Mouse (Mus musculus) G1E (cell line): ENCODE results near the gene Nrcam. TPM values are rescaled to one million over a fixed set of nuclear protein-coding genes. Genes with fewer than 3 reads are reported as not detected.

Experiments used
- ATAC-seq: 2 replicates; pipeline ENCODE4 v1.8.0; 2016; ENCODE audit warnings: mild to moderate bottlenecking; ENCODE audit not compliant: insufficient number of reproducible peaks, poor library complexity, low FRiP score, severe bottlenecking; ENCODE audit errors: extremely low read depth
- DNase-seq: peaks from one replicate; pipeline ENCODE4 v3.0.0; 2012; ENCODE audit warnings: low spot score
- H3K27me3 ChIP-seq: 2 replicates; pipeline ENCODE4 v1.6.1; 2012; ENCODE audit warnings: mild to moderate bottlenecking, low read length, inconsistent platforms; ENCODE audit not compliant: insufficient read depth
- H3K36me3 ChIP-seq: replicated peaks from 2 replicates; pipeline ENCODE3; 2012; ENCODE audit warnings: mild to moderate bottlenecking, inconsistent platforms
- H3K4me1 ChIP-seq: 2 replicates; pipeline ENCODE4 v1.6.1; 2012; ENCODE audit warnings: low read depth, low read length, inconsistent platforms, mixed read lengths; ENCODE audit not compliant: insufficient read depth
- H3K4me3 ChIP-seq: 2 replicates; pipeline ENCODE4 v1.5.1; 2012; ENCODE audit warnings: low read depth, mild to moderate bottlenecking, inconsistent platforms, low read length, moderate library complexity, mixed read lengths
- H3K9me3 ChIP-seq: replicated peaks from 2 replicates; pipeline ENCODE4 v1.6.1; 2012; ENCODE audit warnings: inconsistent platforms
- CTCF ChIP-seq: IDR thresholded peaks from 2 replicates; pipeline ENCODE4 v1.5.1; 2012; ENCODE audit warnings: low read depth, low read length, inconsistent platforms, mixed read lengths
- GATA1 ChIP-seq: IDR thresholded peaks from 2 replicates; pipeline ENCODE4 v1.6.1; 2012; ENCODE audit warnings: borderline replicate concordance, low read length, inconsistent platforms, mixed read lengths
- GATA2 ChIP-seq: IDR thresholded peaks from 2 replicates; pipeline ENCODE4 v1.6.1; 2012; ENCODE audit warnings: low read depth, low read length, inconsistent platforms, borderline replicate concordance
- POLR2AphosphoS5 ChIP-seq: IDR thresholded peaks from 2 replicates; pipeline ENCODE4 v1.6.1; 2012; ENCODE audit warnings: low read depth, low read length, inconsistent platforms; ENCODE audit not compliant: insufficient replicate concordance
- TAL1 ChIP-seq: conservative IDR thresholded peaks from 2 replicates; pipeline ENCODE4 v1.6.1; 2012; ENCODE audit warnings: low read depth, low read length, inconsistent platforms, mixed read lengths
- polyA plus RNA-seq: library from polyadenylated mRNA; stranded (reverse); fragments of >175 nt; gene quantifications from 2 replicates; pipeline ENCODE4 v1.2.3, GENCODE M21; 2012
- total RNA-seq, 2 experiments: library from RNA; stranded (forward) in 1 of 2; stranded (reverse) in 1 of 2; fragments of 200-1000 nt in 1 of 2; fragments of >200 nt in 1 of 2; fragmentation: Nextera tagmentation in 1 of 2; gene quantifications; 2 replicates each; pipeline ENCODE4 v1.2.3; 2014 to 2017

Nrcam gene
- total and polyA plus RNA-seq, 3 experiments: 0.66 TPM; not detected in 2

DNA sequence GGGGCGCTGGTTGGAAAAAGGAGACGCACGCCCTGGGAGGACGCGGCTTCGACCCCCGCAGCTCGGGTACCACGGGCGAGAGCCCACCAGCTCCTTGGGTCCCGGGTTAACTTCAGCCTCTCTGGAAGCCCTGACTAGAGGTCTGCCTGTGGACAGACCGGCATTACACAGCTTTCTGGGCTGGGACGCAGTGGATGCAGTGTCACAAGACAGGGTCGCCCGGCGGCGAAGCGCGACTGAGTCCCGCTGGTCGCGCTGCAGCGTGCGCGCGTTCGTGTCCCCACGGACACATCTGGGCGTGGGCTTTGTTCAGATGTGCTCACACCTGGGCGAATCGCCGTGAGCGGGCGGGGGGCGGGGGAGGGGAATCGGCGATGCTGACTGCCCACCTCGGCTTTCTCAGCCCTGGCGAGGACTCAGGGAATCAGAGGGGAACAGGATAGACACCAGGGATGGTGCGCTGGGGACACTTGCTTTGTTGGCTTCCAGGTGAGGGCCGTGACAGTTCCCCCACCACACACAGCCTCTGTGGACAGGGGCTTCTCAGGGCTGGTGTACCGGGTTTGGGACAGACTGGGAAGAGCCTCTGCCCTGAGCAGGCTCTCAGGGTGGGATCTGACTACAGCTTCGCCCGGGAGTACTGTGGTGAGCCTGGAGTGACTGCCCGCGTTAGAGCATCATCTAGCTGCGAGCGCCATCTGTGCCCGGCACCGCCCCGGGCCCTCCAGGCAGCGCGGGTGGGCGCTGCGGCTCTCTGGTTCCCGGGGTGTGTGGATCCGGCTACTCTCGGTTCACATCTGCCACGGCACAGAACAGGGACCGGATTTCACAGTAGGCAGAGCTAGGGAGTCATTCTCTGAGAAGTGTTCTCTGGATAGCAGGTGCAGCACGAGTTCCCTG, 881 bp downstream of the Nrcam start:
- Histone ChIP-seq H3K27me3 (peaks cover 14% of the 10 kb centered on the region; the same call in 1 of the 2 replicates), H3K36me3 (no peaks in the 10 kb centered on the region), H3K4me3 (no peak overlapping the region; the same call in 1 of the 2 replicates), H3K9me3 (peaks cover 18% of the 10 kb centered on the region), H3K4me1 (no peaks in the 10 kb centered on the region)
- no peak for DNase-seq
- no peak for TF ChIP-seq GATA2
- no peak for TF ChIP-seq CTCF
- TF ChIP-seq TAL1: no peak
- no peak for TF ChIP-seq GATA1
- TF ChIP-seq POLR2AphosphoS5: no peak
- no peak for ATAC-seq

GRCm38 (mm10) chr12:44330216-44330719, 1.6 kb downstream of the Nrcam start:
- no peak for ATAC-seq
- H3K9me3 ChIP-seq: peaks cover 18% of the 10 kb centered on the region
- no peak for DNase-seq
- H3K4me1 ChIP-seq: no peaks in the 10 kb centered on the region
- H3K4me3 ChIP-seq: no peak overlapping the region
- H3K36me3 ChIP-seq: no peaks in the 10 kb centered on the region
- H3K27me3 ChIP-seq: peaks cover 14% of the 10 kb centered on the region; the same call in 1 of the 2 replicates
- TF ChIP-seq TAL1: no peak
- no peak for TF ChIP-seq GATA2
- TF ChIP-seq GATA1: no peak
- TF ChIP-seq CTCF: no peak
- no peak for TF ChIP-seq POLR2AphosphoS5

- no peaks in the 10 kb centered on the region; the same call in 1 of the 2 replicates for H3K27me3 ChIP-seq
- H3K4me1 ChIP-seq: no peaks in the 10 kb centered on the region
- no peaks in the 10 kb centered on the region for H3K36me3 ChIP-seq
- H3K9me3 ChIP-seq: no peaks in the 10 kb centered on the region
- no peak for TF ChIP-seq POLR2AphosphoS5
- no peak for TF ChIP-seq CTCF
- TF ChIP-seq GATA1: no peak
- TF ChIP-seq TAL1: no peak
- no peak for TF ChIP-seq GATA2
- DNase-seq (no peak), ATAC-seq (no peak)
- no peak overlapping the region for H3K4me3 ChIP-seq
These were observed 8.5 kb downstream of the Nrcam start for GRCm38 (mm10) chr12:44337136-44337640.

DNA sequence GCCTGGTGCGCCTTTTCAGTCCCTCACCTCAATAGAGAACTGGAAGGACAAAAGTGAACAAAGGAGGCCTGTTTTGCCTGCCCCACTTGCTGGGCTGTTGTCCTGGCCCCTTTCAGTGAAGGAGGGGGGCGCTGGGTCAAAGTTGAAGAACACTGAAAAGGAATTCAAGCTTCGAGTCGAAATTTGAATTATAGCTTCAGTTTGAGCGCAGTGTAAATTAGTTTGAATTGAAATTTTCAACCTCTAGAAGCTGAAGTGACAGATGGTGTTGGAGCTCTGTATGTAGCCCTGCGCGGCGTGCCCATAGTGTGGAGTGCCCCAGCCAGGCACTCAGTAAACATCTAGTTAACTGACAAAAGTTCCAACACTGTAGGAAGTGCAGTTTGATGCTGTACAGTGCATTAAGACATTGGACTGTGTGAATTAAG, 9.5 kb downstream of the Nrcam start:
- Histone ChIP-seq H3K9me3 (no peaks in the 10 kb centered on the region), H3K4me3 (no peak overlapping the region), H3K4me1 (no peaks in the 10 kb centered on the region), H3K27me3 (no peaks in the 10 kb centered on the region; the same call in 1 of the 2 replicates), H3K36me3 (no peaks in the 10 kb centered on the region)
- TF ChIP-seq TAL1 (no peak), POLR2AphosphoS5 (no peak), GATA1 (no peak), GATA2 (no peak), CTCF (no peak)
- ATAC-seq (no peak), DNase-seq (no peak)

GRCm38 (mm10) chr12:44344075-44344474, 15.4 kb downstream of the Nrcam start:
- H3K27me3 ChIP-seq: no peaks in the 10 kb centered on the region
- DNase-seq: no peak
- no peak for ATAC-seq
- no peaks in the 10 kb centered on the region for H3K36me3 ChIP-seq
- H3K4me3 ChIP-seq: no peak overlapping the region
- no peaks in the 10 kb centered on the region for H3K4me1 ChIP-seq
- TF ChIP-seq CTCF (no peak), TAL1 (no peak)
- no peaks in the 10 kb centered on the region for H3K9me3 ChIP-seq

GRCm38 (mm10) chr12:44345251-44345650, 16.6 kb downstream of the Nrcam start:
- ATAC-seq: no peak
- Histone ChIP-seq H3K4me3 (no peak overlapping the region), H3K36me3 (no peaks in the 10 kb centered on the region), H3K4me1 (no peaks in the 10 kb centered on the region), H3K27me3 (no peaks in the 10 kb centered on the region), H3K9me3 (no peaks in the 10 kb centered on the region)
- DNase-seq: no peak
- TF ChIP-seq TAL1: no peak
- TF ChIP-seq POLR2AphosphoS5: no peak
- TF ChIP-seq GATA2: no peak
- TF ChIP-seq GATA1: no peak
- no peak for TF ChIP-seq CTCF
